Mouse (Mus musculus): ENCODE measurements around the gene Slc7a8. TPM values are rescaled to one million over a fixed set of nuclear protein-coding genes. Genes with fewer than 3 reads are reported as not detected.

Slc7a8 gene
- polyA plus RNA-seq, 1 experiment, result 14.6 TPM

- DNase-seq (ENCODE audit: low read depth), result peak; percentile 90
- TF ChIP-seq POLR2A (IDR thresholded peaks at IDR 0.05; ENCODE audit: borderline replicate concordance, extremely low read depth, insufficient read depth, insufficient read length, poor library complexity, severe bottlenecking), result no peak
- TF ChIP-seq CTCF (IDR thresholded peaks at IDR 0.05; ENCODE audit: borderline replicate concordance, extremely low read depth, insufficient read depth, insufficient read length), result peak; percentile 78; the same call in 1 of the 2 replicates
These were observed 67.6 kb downstream of the Slc7a8 start for GRCm38 (mm10) chr14:54714121-54714520.

- DNase-seq (ENCODE audit: low read depth), result no peak
- TF ChIP-seq POLR2A (IDR thresholded peaks at IDR 0.05; ENCODE audit: borderline replicate concordance, extremely low read depth, insufficient read depth, insufficient read length, poor library complexity, severe bottlenecking), result no peak
- no peak for TF ChIP-seq CTCF (IDR thresholded peaks at IDR 0.05; ENCODE audit: borderline replicate concordance, extremely low read depth, insufficient read depth, insufficient read length)
These were observed 68.9 kb downstream of the Slc7a8 start for GRCm38 (mm10) chr14:54712861-54713260.

- TF ChIP-seq CTCF (IDR thresholded peaks at IDR 0.05; ENCODE audit: borderline replicate concordance, extremely low read depth, insufficient read depth, insufficient read length) (no peak), POLR2A (IDR thresholded peaks at IDR 0.05; ENCODE audit: borderline replicate concordance, extremely low read depth, insufficient read depth, insufficient read length, poor library complexity, severe bottlenecking) (no peak)
- no peak for DNase-seq (ENCODE audit: low read depth)
These were observed 69.7 kb downstream of the Slc7a8 start, which contains the start of gene Cebpe for GRCm38 (mm10) chr14:54712074-54712473. TSS of gene Cebpe (minus strand) at chr14:54712174.

- no peak for DNase-seq (ENCODE audit: low read depth)
- TF ChIP-seq CTCF (IDR thresholded peaks at IDR 0.05; ENCODE audit: borderline replicate concordance, extremely low read depth, insufficient read depth, insufficient read length) (no peak), POLR2A (IDR thresholded peaks at IDR 0.05; ENCODE audit: borderline replicate concordance, extremely low read depth, insufficient read depth, insufficient read length, poor library complexity, severe bottlenecking) (no peak)
These were observed 72.7 kb downstream of the Slc7a8 start for GRCm38 (mm10) chr14:54709054-54709453.

- DNase-seq (ENCODE audit: low read depth), result no peak
- no peak for TF ChIP-seq CTCF (IDR thresholded peaks at IDR 0.05; ENCODE audit: borderline replicate concordance, extremely low read depth, insufficient read depth, insufficient read length)
- TF ChIP-seq POLR2A (IDR thresholded peaks at IDR 0.05; ENCODE audit: borderline replicate concordance, extremely low read depth, insufficient read depth, insufficient read length, poor library complexity, severe bottlenecking), result no peak
These were observed 75.0 kb downstream of the Slc7a8 start for GRCm38 (mm10) chr14:54706589-54707320.

GRCm38 (mm10) chr14:54705844-54706243 lies 75.9 kb downstream of the Slc7a8 start:
- DNase-seq (ENCODE audit: low read depth), result no peak
- TF ChIP-seq CTCF (IDR thresholded peaks at IDR 0.05; ENCODE audit: borderline replicate concordance, extremely low read depth, insufficient read depth, insufficient read length) (no peak), POLR2A (IDR thresholded peaks at IDR 0.05; ENCODE audit: borderline replicate concordance, extremely low read depth, insufficient read depth, insufficient read length, poor library complexity, severe bottlenecking) (no peak)

- no peak for DNase-seq (ENCODE audit: low read depth)
- no peak for TF ChIP-seq CTCF (IDR thresholded peaks at IDR 0.05; ENCODE audit: borderline replicate concordance, extremely low read depth, insufficient read depth, insufficient read length)
- no peak for TF ChIP-seq POLR2A (IDR thresholded peaks at IDR 0.05; ENCODE audit: borderline replicate concordance, extremely low read depth, insufficient read depth, insufficient read length, poor library complexity, severe bottlenecking)
These were observed 78.5 kb downstream of the Slc7a8 start for GRCm38 (mm10) chr14:54703207-54703606.

GRCm38 (mm10) chr14:54701298-54701697 lies 80.4 kb downstream of the Slc7a8 start:
- peak; percentile 81 for DNase-seq (ENCODE audit: low read depth)
- TF ChIP-seq CTCF (IDR thresholded peaks at IDR 0.05; ENCODE audit: borderline replicate concordance, extremely low read depth, insufficient read depth, insufficient read length) (peak; percentile 85), POLR2A (IDR thresholded peaks at IDR 0.05; ENCODE audit: borderline replicate concordance, extremely low read depth, insufficient read depth, insufficient read length, poor library complexity, severe bottlenecking) (no peak)

GRCm38 (mm10) chr14:54699586-54699985 lies 82.2 kb downstream of the Slc7a8 start:
- no peak for TF ChIP-seq POLR2A (IDR thresholded peaks at IDR 0.05; ENCODE audit: borderline replicate concordance, extremely low read depth, insufficient read depth, insufficient read length, poor library complexity, severe bottlenecking)
- no peak for TF ChIP-seq CTCF (IDR thresholded peaks at IDR 0.05; ENCODE audit: borderline replicate concordance, extremely low read depth, insufficient read depth, insufficient read length)
- no peak for DNase-seq (ENCODE audit: low read depth)

GRCm38 (mm10) chr14:54698733-54699132 lies 83.0 kb downstream of the Slc7a8 start, which contains the start of gene Gm29776:
TSS of gene Gm29776 (minus strand) at chr14:54698833.
- DNase-seq (ENCODE audit: low read depth), result no peak

GRCm38 (mm10) chr14:54696752-54697151 lies 85.0 kb downstream of the Slc7a8 start:
- DNase-seq (ENCODE audit: low read depth), result no peak
- TF ChIP-seq CTCF (IDR thresholded peaks at IDR 0.05; ENCODE audit: borderline replicate concordance, extremely low read depth, insufficient read depth, insufficient read length) (no peak), POLR2A (IDR thresholded peaks at IDR 0.05; ENCODE audit: borderline replicate concordance, extremely low read depth, insufficient read depth, insufficient read length, poor library complexity, severe bottlenecking) (no peak)

More at GRCm38 (mm10) chr14:54698733-54699132, 83.0 kb downstream of the Slc7a8 start, which contains the start of gene Gm29776:
- TF ChIP-seq POLR2A (IDR thresholded peaks at IDR 0.05; ENCODE audit: borderline replicate concordance, extremely low read depth, insufficient read depth, insufficient read length, poor library complexity, severe bottlenecking) (no peak), CTCF (IDR thresholded peaks at IDR 0.05; ENCODE audit: borderline replicate concordance, extremely low read depth, insufficient read depth, insufficient read length) (no peak)

- DNase-seq (ENCODE audit: low read depth), result no peak
- no peak for TF ChIP-seq POLR2A (IDR thresholded peaks at IDR 0.05; ENCODE audit: borderline replicate concordance, extremely low read depth, insufficient read depth, insufficient read length, poor library complexity, severe bottlenecking)
- no peak for TF ChIP-seq CTCF (IDR thresholded peaks at IDR 0.05; ENCODE audit: borderline replicate concordance, extremely low read depth, insufficient read depth, insufficient read length)
These were observed 86.7 kb downstream of the Slc7a8 start for GRCm38 (mm10) chr14:54695042-54695441.

Data from brain, embryonic 14.5 days (tissue).